Mouse (Mus musculus) yolk sac, embryonic 10.5 days (tissue): ENCODE measurements at regions not wholly inside any gene's neighbourhood (a gene's known extent, or its start where the extent isn't known, plus 50 kb on each side); places are given as distances from the start of the nearest gene placed in this dataset.

Source experiments
- DNase-seq: peaks from one replicate; pipeline ENCODE4 v3.0.0-alpha.2; 2017; ENCODE audit warnings: low spot score

DNA sequence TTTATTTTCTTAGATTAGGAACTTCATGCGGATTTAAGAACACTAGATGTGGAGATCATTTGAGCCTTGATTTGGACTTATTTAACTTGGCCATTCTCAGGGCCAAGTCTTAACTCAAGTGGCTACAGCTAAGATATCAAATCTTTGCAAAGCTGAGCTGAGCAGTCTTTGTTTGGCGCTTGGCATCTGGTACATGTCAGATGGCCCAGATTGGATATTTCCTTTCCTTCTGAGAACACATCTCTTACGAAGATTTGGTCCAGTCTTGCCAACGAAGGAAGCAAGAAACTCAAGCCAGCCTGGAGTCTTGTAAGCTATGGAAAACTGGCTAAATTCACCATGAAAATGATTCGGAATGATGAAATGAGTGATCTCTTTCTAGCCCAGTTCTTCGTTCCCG lies 59.1 kb upstream of the Cdc42ep3 start:
- DNase-seq: no peak

- no peak for DNase-seq
Measured at GRCm38 (mm10) chr17:79417953-79418352, 63.1 kb upstream of the Cdc42ep3 start.

DNA sequence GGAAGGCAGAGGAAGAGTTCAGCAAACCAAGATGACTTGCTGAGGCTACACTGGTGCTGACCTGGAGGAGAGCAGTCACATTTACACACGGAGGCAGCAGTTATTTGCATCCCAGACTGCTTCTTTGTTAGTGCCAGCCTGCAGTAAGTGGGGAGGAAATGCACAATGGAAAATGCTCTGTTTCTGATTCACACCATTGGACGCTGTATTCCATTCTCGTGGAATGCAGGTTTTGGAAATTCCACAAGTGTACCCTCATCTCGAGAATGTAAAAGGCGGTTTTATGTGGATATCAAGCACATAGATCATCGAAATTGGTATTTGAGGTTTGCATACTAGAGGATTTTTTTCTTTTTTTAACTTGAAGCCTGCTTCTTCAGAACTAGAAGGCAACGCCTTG lies 66.7 kb upstream of the Cdc42ep3 start:
- DNase-seq: no peak

DNA sequence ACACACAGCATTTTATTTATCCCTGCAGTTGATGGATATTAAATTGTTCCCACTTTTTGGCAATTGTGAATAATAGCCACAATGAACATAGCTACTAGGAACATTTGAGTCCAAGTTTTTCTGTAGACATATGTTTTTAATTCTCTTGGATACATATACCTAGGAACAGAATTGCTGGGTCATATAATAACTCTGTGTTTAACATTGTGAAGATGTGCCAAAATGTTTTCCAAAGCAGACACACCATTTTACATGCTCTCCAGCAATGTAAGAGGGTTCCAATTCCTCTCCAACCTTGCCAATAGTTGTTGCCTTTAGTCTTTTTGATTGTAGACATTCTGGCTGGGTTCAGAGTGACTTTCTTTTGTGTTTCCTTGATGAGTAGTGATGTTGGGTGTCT lies 84.3 kb upstream of the Cdc42ep3 start:
- DNase-seq: no peak

GRCm38 (mm10) chr17:79442507-79443115 lies 87.7 kb upstream of the Cdc42ep3 start:
- no peak for DNase-seq

- DNase-seq: no peak
Measured at GRCm38 (mm10) chr17:79447170-79447569, 92.3 kb upstream of the Cdc42ep3 start.

DNA sequence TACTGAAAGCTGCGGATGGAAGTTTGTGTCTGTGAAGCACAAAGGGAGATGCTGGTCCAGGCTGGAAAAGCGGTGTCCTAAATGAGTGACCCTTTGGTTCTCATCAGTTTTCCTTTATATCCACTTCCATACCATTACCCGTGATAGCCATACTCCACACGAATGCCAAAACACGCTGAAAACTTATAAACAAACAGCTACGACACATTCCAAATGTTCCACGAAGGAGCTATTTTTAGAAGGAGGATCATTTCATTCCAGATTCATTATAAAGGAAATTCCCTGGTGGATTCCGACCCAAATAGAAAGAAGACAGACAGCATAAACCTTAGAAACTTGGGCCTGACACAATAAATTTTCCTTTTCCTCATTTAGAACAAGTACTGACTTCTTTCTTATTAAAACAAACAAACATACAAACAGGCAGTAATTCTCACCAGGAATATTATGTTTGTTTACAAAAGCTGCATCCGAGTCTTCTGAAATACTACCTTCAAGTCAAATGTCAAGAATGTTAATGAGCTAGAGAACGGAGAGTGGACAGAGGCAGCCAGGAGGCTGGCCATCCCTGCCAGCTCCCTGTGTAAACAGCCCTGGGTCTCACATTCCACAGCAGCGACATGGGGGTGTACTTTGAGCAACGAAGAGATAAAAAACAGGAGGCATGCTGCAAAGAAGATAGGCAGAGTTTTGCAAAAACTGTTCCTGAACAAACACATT lies 96.4 kb upstream of the Cdc42ep3 start:
- DNase-seq: peak; percentile 55

DNA sequence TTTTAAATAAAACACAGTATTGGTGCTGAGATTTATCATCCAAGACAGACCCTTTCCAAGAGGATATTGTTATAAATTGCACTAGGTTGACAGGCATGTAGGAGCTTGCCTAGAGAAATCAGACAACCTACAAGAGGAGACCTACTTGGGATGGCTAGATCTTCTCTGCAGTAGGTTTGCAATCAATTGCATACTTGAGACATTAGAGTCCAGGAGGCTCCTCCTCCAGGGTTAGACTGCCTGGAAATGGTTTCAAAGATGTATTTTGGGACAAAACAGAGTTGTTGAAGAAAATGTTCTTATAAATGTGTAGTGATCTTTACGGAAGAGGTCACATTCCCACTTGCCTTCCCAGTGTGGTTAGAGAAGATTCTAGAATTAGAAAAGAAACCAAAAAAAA lies 98.9 kb upstream of the Cdc42ep3 start:
- DNase-seq: no peak

- DNase-seq: no peak
Measured at GRCm38 (mm10) chr17:79454526-79454925, 99.6 kb upstream of the Cdc42ep3 start.

DNA sequence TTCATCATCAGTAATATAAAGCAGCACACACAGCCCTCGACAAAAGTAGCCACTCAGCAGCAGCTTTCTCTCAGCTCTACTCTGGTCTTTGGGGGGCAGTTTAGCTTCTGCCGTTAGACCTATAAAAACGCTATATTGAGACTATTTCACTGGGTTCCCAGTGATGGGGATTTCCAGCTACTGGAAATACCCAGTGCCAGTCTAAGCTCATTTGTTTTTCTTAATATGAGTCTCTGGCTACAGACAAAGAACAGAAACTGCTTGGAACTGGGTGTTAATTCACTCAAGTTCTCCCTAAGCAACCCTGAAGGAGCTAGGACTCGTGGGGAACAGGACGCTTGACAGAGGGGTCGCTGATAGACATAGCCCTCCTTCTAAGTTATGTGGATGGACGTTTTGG lies 100.3 kb upstream of the Cdc42ep3 start:
- DNase-seq: no peak

DNA sequence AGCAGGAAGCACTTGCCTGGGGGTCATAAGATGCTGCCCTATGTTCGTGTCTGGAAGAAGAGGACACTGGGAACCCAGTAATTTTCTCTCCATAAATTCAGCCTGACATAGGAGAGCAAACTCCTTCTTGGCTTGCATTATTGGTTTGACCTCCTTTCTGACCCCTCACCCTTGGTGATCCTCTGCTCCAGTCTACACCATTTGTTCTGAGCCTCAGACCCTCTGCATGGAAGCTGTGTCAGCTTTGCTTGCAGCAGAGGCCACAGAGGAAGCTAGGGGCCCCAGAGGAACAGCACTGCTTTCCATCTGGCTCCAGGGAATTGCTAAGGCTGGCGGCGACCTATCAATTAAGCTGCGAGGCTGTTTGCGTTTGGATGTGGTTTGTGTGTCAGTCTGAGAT lies 102.7 kb upstream of the Cdc42ep3 start:
- DNase-seq: peak; percentile 59

- DNase-seq: peak; percentile 10
Measured at GRCm38 (mm10) chr17:79461681-79462091, 106.8 kb upstream of the Cdc42ep3 start.

DNA sequence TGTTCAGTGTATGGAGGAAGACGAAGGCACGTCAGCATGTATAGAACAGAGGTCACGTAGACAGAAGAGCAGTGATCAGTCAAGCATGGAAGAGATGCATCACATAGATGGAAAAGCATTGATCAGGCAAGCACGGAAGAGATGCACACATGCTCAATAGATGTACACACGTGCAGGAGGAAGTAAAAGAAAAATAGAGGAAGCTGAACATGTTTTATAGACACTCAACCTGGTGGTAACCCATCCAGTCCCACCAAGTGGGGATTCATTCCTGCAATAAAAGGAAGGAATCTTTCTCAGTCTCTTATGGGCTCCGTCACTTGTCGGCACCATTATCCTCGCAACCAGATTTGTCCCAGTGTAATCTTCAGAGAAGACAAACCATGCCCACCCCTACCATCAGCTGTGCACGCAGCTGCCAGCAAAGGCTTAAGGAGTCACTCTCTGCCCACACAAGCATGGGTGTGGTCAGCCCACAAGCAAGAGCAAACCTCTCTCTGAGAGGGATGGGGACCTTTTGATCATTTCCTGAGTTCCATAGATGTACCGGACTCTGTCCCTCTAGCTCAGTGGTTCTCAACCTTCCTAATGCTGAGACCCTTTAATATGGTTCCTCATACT lies 108.3 kb upstream of the Cdc42ep3 start:
- no peak for DNase-seq

DNA sequence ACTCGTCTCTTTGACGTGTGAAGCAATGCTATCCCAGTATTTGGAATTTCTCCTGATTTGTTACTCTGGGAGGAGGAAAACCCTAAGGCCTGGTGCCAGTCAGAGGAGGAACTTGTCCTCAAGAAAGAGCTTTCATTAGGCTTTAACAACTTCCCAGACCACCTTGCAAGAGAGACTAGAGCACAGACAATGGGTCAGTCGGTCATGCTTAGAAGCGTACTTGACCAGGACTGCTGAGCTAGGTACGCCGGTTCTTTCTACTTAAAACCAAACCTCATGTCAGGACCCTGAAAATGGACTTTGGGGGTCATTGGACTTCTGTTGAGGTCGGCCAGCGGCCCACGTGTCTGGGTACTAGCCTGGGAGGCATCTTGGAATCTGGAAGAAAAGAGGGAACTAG lies 110.8 kb upstream of the Cdc42ep3 start:
- DNase-seq: no peak

GRCm38 (mm10) chr17:79471639-79472038 lies 116.7 kb upstream of the Cdc42ep3 start:
- no peak for DNase-seq

- DNase-seq: no peak
Measured at GRCm38 (mm10) chr17:79472106-79472995, 117.5 kb upstream of the Cdc42ep3 start.

GRCm38 (mm10) chr17:79476671-79477070 lies 121.8 kb upstream of the Cdc42ep3 start:
- no peak for DNase-seq

- DNase-seq: no peak
Measured at GRCm38 (mm10) chr17:79481112-79481738, 126.3 kb upstream of the Cdc42ep3 start.

- DNase-seq: no peak
Measured at GRCm38 (mm10) chr17:79481936-79482335, 127.0 kb upstream of the Cdc42ep3 start.

- no peak for DNase-seq
Measured at GRCm38 (mm10) chr17:79485239-79485638, 126.4 kb upstream of the Rmdn2 start.

GRCm38 (mm10) chr17:79489306-79489705 lies 122.4 kb upstream of the Rmdn2 start:
- no peak for DNase-seq

DNA sequence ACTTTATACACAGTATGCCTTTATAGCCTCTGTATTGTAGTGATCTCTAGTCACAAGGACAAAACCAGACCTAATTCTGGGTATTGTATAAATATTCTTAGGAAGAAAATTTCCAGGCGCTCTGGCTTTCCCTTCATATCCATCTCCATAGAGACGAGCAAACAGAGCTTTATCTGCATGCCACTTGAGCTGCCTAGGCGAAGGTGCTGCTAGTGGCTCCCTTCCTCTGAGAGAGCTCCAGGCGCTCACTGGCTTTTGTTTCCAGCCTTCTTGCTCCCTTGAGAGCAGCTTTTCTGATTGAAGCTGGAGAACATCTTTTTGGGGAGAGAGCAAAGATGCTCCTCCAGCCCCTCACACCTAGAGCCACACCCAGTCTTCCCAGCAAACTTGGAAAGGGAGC lies 114.0 kb upstream of the Rmdn2 start:
- DNase-seq: no peak
